Mouse (Mus musculus): ENCODE data around the gene Ptpdc1. TPM values are rescaled to one million over a fixed set of nuclear protein-coding genes. Genes with fewer than 3 reads are reported as not detected.
A peak's percentile ranks its signal among the peaks of the same experiment; 100 is the strongest.

Ptpdc1 gene
- polyA plus RNA-seq, 1 experiment = 2.9 TPM

DNA sequence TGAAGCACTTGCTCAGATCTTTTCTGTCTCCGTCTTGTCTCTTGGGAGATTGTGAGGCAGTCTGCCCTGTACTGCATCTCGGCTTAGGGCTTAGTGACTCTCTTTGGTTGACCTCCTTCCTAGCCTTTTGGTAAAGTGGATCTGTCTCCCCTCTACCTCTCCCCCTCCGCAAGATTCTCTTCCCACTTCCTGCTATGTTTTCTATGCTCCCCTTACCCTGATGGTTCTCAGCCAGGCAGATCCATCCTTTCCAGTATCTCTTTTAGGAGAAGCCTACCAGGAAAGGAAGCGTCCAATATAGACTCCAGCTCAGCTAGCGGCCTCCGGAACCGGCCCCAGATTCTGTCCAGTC, 38.5 kb upstream of the Ptpdc1 start:
- Histone ChIP-seq H3K27ac (ENCODE audit: insufficient read depth, low read depth, low read length) (no peak overlapping the region), H3K4me3 (ENCODE audit: insufficient read depth, low read length) (no peak overlapping the region), H3K4me1 (ENCODE audit: control insufficient read depth, insufficient read depth, low read length) (no peaks in the 10 kb centered on the region; the same call in 1 of the 2 replicates)
- no peak for TF ChIP-seq POLR2A (IDR thresholded peaks at IDR 0.05; ENCODE audit: borderline replicate concordance, low read depth, low read length)
- no peak for TF ChIP-seq CTCF (IDR thresholded peaks at IDR 0.05; ENCODE audit: low read depth, low read length)

DNA sequence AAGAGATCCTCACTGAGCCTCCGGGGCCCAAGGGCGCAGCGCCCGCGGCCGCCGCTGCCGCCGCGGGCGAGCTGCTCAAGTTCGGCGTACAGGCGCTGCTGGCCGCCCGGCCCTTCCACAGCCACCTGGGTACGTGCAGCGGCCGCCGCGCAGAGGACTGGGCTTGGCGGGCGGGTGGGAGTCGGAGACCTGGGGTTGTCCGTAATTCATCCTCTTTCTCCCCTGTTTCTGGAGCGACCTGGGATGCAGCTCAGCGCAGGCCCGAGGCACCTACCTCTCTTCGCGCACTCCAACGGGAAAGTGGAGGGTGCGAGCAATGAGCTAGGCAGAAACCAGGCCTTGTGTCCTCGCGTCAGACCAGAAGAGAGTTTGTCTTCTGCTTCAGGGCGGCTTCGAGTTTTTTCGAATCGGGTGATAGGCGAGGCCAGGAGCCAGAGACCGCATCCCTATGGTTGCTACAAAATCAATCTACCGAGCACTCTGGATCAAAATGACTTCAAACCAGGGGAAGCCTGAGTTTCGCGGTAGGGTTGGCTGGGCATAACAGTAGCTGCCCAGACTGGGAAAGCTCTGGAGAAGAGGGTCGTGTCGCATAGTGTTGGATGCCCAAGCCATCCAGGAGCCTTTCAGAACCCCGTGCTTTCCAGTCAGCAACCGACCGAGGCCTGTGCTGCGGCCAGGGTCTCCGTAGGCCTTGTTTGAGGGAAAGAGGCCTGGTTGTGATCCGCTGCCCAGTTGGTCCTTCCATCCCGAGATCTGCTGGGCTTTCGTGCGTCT, 37.9 kb upstream of the Ptpdc1 start:
- H3K4me3 ChIP-seq (ENCODE audit: insufficient read depth, low read length) = no peak overlapping the region
- no peaks in the 10 kb centered on the region for H3K4me1 ChIP-seq (ENCODE audit: control insufficient read depth, insufficient read depth, low read length)
- no peak overlapping the region for H3K27ac ChIP-seq (ENCODE audit: insufficient read depth, low read depth, low read length)
- TF ChIP-seq POLR2A (IDR thresholded peaks at IDR 0.05; ENCODE audit: borderline replicate concordance, low read depth, low read length) (no peak), CTCF (IDR thresholded peaks at IDR 0.05; ENCODE audit: low read depth, low read length) (no peak)

DNA sequence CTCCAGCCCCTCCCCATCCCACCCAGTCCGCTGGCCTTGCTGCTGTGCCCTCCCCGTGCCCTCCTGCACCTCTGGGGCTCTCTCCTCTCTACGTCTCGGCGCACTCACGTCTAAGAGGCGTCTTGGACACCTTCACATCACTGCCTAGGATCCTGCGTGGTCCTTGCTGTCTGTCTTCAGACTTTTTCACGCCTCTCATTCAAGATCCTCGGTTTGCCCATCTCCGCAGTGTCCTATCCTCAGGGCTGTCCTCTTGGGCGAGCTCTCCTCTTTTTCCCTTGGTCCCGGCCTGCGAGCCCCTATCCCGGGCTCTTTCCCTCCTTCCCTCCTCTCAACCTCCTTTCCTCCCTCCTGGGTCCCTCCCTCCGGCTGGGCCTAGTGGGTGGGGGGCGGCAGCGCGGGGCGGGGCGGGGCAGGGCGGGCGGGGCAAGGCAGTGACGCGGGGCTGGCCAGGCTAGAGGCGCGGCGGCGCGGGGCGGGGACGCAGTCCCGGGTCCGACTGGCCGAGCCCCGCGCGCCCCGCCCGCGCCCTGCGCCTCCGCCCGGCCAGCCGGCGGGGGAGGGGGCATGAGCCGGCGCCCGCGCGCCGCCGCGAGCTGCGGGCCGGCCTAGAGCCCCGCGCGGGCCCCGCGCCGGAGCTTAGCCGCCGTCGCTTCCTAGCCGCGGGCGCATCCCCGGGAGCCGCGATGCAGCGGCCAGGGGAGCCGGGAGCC, 37.1 kb upstream of the Ptpdc1 start, which contains the start of gene Barx1:
TSS of gene Barx1 (plus strand) at position 568 of the 713 bp plus-strand sequence.
- Histone ChIP-seq H3K27ac (ENCODE audit: insufficient read depth, low read depth, low read length) (no peak within 1 kb of the TSS), H3K4me3 (ENCODE audit: insufficient read depth, low read length) (no peak within 1 kb of the TSS)
- TF ChIP-seq CTCF (IDR thresholded peaks at IDR 0.05; ENCODE audit: low read depth, low read length) (no peak), POLR2A (IDR thresholded peaks at IDR 0.05; ENCODE audit: borderline replicate concordance, low read depth, low read length) (no peak)

DNA sequence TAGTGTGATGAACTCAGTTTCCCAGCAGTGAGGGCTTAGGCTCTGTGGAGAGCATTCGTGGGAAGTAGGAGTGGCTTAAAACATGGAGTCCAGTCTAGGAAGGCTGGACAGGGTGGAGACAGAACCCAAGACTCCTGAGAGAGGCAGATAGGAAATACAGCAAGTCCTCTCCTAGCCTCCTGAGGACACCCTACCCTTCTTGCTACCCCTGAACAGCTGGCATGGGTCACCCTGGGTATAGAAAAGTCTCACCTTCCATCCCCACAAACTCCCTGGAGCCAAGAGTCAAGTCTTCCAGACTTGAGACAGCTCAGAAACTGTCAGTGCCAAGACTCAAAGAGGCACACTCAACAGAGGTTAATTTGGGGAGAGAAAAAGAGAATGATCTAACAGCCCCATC, 36.1 kb upstream of the Ptpdc1 start:
- H3K4me3 ChIP-seq (ENCODE audit: insufficient read depth, low read length) = no peak overlapping the region
- H3K4me1 ChIP-seq (ENCODE audit: control insufficient read depth, insufficient read depth, low read length) = no peaks in the 10 kb centered on the region
- no peak overlapping the region for H3K27ac ChIP-seq (ENCODE audit: insufficient read depth, low read depth, low read length)

More for the DNA sequence above, 37.1 kb upstream of the Ptpdc1 start, which contains the start of gene Barx1:
- H3K4me1 ChIP-seq (ENCODE audit: control insufficient read depth, insufficient read depth, low read length) = no peaks in the 10 kb centered on the region

DNA sequence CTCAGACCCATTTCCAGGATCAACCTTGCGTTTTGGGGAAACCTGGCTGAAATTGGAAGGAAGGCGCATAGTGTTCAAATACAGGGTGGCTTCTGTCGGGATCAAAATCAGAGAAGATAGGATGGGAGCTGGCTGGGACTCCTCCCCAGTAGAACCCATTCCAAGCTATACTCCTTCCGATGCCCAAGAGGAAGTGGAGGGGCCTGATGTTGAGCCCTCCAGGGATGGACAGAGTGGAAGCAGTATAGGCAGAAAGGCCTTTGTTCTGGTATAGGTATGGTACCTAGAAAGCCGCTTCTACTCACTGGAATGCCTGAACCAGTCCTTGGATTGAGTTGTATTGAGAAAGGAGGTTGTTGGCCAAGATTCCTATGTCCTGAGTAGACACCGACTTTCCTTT, 35.3 kb upstream of the Ptpdc1 start:
- no peak for TF ChIP-seq POLR2A (IDR thresholded peaks at IDR 0.05; ENCODE audit: borderline replicate concordance, low read depth, low read length)
- TF ChIP-seq CTCF (IDR thresholded peaks at IDR 0.05; ENCODE audit: low read depth, low read length) = no peak
- no peaks in the 10 kb centered on the region for H3K4me1 ChIP-seq (ENCODE audit: control insufficient read depth, insufficient read depth, low read length)

More for the DNA sequence above, 36.1 kb upstream of the Ptpdc1 start:
- TF ChIP-seq POLR2A (IDR thresholded peaks at IDR 0.05; ENCODE audit: borderline replicate concordance, low read depth, low read length) (no peak), CTCF (IDR thresholded peaks at IDR 0.05; ENCODE audit: low read depth, low read length) (no peak)

DNA sequence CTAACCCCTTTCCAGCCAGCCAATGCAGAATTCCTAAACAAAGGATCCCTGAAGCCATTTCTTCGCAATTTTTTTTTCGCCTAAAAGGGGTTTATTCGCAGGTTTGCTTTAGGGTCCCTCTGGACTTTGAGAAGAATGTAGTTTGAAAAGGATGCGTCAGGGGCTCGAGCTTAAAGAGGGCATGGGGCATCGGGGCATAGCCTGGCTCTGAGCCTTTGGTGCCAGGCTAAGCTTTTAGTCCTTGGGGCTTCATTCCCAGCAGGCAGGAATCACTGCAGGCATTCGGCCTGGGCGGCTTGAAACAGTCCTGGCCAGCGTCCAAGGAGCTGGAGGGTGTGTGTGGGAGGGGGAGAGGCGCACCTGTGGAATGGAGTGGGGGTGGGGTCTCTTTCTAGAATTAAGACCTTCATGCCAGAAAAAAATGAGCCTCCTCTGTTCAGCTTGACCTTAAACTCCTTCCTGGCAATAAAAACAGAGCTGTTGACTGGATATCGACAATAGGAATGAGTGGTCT, 34.8 kb upstream of the Ptpdc1 start:
- Histone ChIP-seq H3K4me3 (ENCODE audit: insufficient read depth, low read length) (no peak overlapping the region), H3K4me1 (ENCODE audit: control insufficient read depth, insufficient read depth, low read length) (no peaks in the 10 kb centered on the region), H3K27ac (ENCODE audit: insufficient read depth, low read depth, low read length) (no peak overlapping the region)
- TF ChIP-seq POLR2A (IDR thresholded peaks at IDR 0.05; ENCODE audit: borderline replicate concordance, low read depth, low read length) = no peak
- no peak for TF ChIP-seq CTCF (IDR thresholded peaks at IDR 0.05; ENCODE audit: low read depth, low read length)

More for the DNA sequence above, 35.3 kb upstream of the Ptpdc1 start:
- Histone ChIP-seq H3K27ac (ENCODE audit: insufficient read depth, low read depth, low read length) (no peak overlapping the region), H3K4me3 (ENCODE audit: insufficient read depth, low read length) (no peak overlapping the region)

DNA sequence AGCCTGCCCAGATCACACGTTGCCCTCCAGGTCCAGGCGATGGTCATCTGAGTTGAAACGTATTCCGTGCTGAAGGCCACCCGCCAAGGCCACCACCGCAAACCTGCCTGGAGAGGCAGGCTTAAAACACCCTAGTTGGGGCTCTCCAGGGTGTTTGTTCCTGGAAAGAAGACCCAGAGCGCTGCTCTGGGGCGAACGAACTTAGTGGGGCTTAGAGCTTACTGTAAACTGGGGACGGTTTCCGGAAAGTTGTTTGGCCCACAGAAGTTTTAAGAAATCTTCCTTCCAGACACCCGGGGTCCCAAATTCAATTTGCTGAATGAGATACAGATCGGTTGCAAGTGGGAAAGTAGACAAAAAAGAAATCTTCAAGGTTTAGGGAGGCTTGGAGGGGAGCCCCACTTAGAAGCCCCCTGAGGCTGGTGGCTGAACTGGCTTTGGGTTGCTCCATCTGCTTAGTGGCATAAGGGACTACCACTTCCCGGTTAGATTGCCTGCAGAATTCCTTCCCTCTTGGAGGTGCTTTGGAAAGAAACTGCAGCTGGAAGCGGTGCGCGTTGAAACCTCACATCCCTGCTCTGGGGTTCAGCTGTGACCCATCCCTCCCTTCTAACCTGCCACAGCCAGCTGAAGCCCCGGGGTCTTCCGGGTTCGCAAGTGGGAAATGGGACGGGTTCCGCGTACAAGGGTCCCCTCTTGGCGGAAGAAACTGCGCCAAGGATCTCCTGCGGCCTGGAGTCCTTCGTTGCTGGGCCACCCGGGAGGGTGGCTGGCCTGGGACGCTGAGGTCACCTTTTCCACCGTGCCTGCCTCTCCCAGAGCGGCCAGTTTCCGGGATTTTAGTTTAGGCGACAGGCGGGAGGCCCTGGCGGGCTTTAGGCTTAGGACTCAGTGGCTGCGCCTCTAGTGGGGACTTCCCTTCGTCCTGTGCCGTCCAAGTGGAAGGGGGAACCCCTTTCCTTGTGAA, 34.1 kb upstream of the Ptpdc1 start:
- no peak for TF ChIP-seq CTCF (IDR thresholded peaks at IDR 0.05; ENCODE audit: low read depth, low read length)
- no peak for TF ChIP-seq POLR2A (IDR thresholded peaks at IDR 0.05; ENCODE audit: borderline replicate concordance, low read depth, low read length)

DNA sequence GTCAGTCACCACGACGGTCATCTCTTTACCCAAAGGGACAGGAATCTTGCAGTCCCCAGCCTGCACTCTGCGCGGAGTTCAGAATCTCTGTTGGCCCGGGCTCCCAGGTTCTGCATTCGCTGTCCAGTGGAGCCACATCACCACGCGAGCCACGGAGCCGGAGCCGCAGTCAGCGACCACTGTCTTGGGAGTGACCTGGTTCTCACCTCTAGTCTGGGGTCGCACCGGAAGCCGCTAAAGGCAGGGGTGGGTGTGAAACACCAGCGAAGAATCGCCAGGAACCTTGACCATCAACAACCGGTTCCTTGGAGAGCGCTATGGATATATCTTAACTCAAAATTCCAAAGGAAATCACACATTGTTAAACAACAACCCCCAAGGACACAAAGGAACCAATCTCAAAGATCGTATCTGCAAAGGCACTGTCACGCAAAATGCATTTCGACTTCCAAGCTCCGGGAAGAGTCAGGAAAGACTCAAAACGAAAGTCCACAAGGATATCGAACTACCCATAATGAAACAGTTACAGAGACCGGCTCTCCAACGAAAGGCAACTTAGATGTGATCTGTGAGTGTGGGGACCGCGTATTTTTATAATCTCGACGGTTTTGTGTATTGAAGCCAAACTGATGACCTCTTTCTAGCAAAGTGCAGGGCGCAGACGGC, 33.3 kb upstream of the Ptpdc1 start:
- TF ChIP-seq POLR2A (IDR thresholded peaks at IDR 0.05; ENCODE audit: borderline replicate concordance, low read depth, low read length) (no peak), CTCF (IDR thresholded peaks at IDR 0.05; ENCODE audit: low read depth, low read length) (no peak)
- no peak overlapping the region for H3K27ac ChIP-seq (ENCODE audit: insufficient read depth, low read depth, low read length)

More for the DNA sequence above, 34.1 kb upstream of the Ptpdc1 start:
- Histone ChIP-seq H3K4me3 (ENCODE audit: insufficient read depth, low read length) (0 out of 2 replicates have a peak overlapping the region, but pooled peaks have one; percentile 15), H3K4me1 (ENCODE audit: control insufficient read depth, insufficient read depth, low read length) (no peaks in the 10 kb centered on the region), H3K27ac (ENCODE audit: insufficient read depth, low read depth, low read length) (no peak overlapping the region)

More for the DNA sequence above, 33.3 kb upstream of the Ptpdc1 start:
- Histone ChIP-seq H3K4me1 (ENCODE audit: control insufficient read depth, insufficient read depth, low read length) (no peaks in the 10 kb centered on the region), H3K4me3 (ENCODE audit: insufficient read depth, low read length) (peak overlapping the region; percentile 15; the same call in 1 of the 2 replicates)

Measured in bone marrow macrophage, adult 2 months (primary cell).